Mouse (Mus musculus): ENCODE measurements around the gene C1qtnf7.

The C1qtnf7 gene

GRCm38 (mm10) chr5:43608073-43608472 lies 92.7 kb downstream of the C1qtnf7 start:
- no peak for DNase-seq (ENCODE audit: low read depth, low spot score)

- DNase-seq (ENCODE audit: low read depth, low spot score): no peak
Observed at GRCm38 (mm10) chr5:43609760-43610159, 94.4 kb downstream of the C1qtnf7 start.

GRCm38 (mm10) chr5:43621575-43622299 lies 106.4 kb downstream of the C1qtnf7 start:
- DNase-seq (ENCODE audit: low read depth, low spot score): no peak

GRCm38 (mm10) chr5:43625407-43625806 lies 110.1 kb downstream of the C1qtnf7 start:
- DNase-seq (ENCODE audit: low read depth, low spot score): no peak

GRCm38 (mm10) chr5:43634071-43634601 lies 118.8 kb downstream of the C1qtnf7 start:
- no peak for DNase-seq (ENCODE audit: low read depth, low spot score)

GRCm38 (mm10) chr5:43634602-43635081 lies 119.3 kb downstream of the C1qtnf7 start:
- peak; percentile 29 for DNase-seq (ENCODE audit: low read depth, low spot score)

- no peak for DNase-seq (ENCODE audit: low read depth, low spot score)
Observed at GRCm38 (mm10) chr5:43645020-43645419, 129.7 kb downstream of the C1qtnf7 start.

- DNase-seq (ENCODE audit: low read depth, low spot score): no peak
Observed at GRCm38 (mm10) chr5:43647098-43647774, 131.9 kb downstream of the C1qtnf7 start.

GRCm38 (mm10) chr5:43661498-43661897 lies 146.2 kb downstream of the C1qtnf7 start:
- no peak for DNase-seq (ENCODE audit: low read depth, low spot score)

- no peak for DNase-seq (ENCODE audit: low read depth, low spot score)
Observed at GRCm38 (mm10) chr5:43661997-43662961, 146.9 kb downstream of the C1qtnf7 start, which contains the start of gene Cc2d2a. Gene Cc2d2a, plus strand, starts transcription at chr5:43662346.

GRCm38 (mm10) chr5:43663531-43663930 lies 148.2 kb downstream of the C1qtnf7 start:
- no peak for DNase-seq (ENCODE audit: low read depth, low spot score)

- no peak for DNase-seq (ENCODE audit: low read depth, low spot score)
Observed at GRCm38 (mm10) chr5:43665144-43665543, 149.8 kb downstream of the C1qtnf7 start.
